Mouse (Mus musculus) brain, embryonic 14.5 days (tissue): ENCODE results near the gene 2810021J22Rik.

ENCODE experiments used
- CTCF ChIP-seq: fragments of 200-500 bp; IDR thresholded peaks from 2 replicates; pipeline ENCODE4 v1.5.1; 2012; ENCODE audit warnings: inconsistent platforms, mild to moderate bottlenecking, moderate library complexity, borderline replicate concordance; ENCODE audit not compliant: insufficient read depth, insufficient read length; ENCODE audit errors: extremely low read depth
- POLR2A ChIP-seq: fragments of 200-500 bp; IDR thresholded peaks from 2 replicates; pipeline ENCODE4 v1.6.1; 2012; ENCODE audit warnings: mild to moderate bottlenecking, inconsistent platforms, borderline replicate concordance; ENCODE audit not compliant: poor library complexity, insufficient read depth, insufficient read length, severe bottlenecking; ENCODE audit errors: extremely low read depth

DNA sequence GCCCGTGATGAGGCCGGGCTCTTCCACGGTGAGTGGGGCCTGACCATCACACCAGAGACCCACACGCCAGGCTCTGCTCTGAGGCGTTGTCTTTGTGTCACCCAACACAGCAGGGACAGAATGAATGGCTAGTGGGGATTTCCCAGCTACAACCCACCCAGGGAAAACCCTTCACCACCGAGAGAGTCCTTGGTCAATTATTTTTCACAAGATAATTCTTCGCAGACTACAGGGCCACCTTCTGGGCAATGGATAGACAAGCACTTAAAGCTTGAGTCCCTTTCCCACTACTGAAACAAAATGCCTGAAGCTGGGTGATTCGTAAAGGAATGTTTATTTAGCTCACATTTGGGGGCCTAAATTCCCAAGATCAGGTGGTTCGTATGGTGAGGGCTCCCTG, 55.4 kb downstream of the 2810021J22Rik start:
- TF ChIP-seq CTCF = no peak
- no peak for TF ChIP-seq POLR2A
